Mouse (Mus musculus): ENCODE data around the gene Il12rb1.

- TF ChIP-seq POLR2A (IDR thresholded peaks at IDR 0.05; ENCODE audit: borderline replicate concordance, low read depth, low read length) (no peak), CTCF (IDR thresholded peaks at IDR 0.05; ENCODE audit: low read depth, low read length) (no peak)
These were observed 5.3 kb upstream of the Il12rb1 start for GRCm38 (mm10) chr8:70802786-70803510.
